Mouse (Mus musculus): ENCODE data around the gene Sf3a1.

The Sf3a1 gene

DNA sequence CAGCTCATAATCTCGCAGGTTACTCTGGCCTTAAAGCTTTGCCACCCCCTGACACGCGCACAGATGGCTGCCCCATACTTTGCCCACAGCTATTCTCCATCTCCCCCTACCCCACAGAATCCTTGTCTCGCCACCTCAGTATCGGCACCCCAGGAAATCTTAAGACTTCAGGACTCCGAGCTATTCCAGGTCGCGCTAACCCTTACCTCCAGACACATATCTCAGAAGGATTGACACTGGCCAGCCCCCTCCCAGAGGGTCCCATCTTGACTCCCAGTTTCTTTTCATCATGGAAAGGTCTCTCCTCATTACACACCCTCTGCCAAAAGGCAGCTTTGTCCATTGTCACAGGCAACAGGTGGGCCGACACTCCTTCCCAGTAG, 27.2 kb downstream of the Sf3a1 start:
- DNase-seq, result no peak

DNA sequence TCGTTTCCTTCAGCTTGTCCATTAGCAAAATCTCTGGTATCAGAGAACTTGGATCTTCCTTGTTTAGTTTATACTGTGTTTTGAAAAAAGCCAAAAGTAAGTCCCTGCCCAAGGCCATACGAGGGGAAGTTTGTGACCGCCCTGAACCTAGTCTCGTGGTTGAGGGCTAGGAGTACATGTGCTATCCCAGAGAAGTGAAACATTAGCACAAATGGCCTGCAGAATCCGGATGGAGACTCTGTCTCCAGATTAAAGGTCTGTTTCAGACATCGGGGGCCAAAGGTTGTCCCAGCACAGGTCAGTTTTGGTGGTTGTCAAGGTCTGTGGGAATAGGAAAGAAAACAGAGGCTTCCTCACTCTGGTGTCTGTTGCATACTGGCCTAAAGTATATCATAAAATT, 29.0 kb downstream of the Sf3a1 start:
- no peak for DNase-seq

DNA sequence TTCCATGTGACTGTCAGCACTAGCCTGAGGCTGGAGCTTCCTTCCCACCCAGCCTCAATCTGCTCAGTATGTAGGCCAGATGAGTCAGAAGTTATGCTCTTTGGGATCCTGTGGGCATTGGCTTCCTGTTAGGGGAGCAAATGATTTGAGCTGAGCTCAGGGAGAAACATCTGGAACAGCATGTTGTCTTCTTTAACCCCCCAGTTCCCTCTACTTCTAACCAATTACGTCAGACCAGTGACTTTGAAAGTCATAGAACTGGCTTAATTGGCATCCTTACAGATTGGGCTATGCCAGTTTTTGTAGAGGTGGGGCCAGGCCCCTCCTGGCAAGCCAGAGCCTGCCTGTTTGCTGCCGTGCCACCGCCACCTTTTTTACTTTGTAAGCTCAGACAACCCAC, 30.5 kb downstream of the Sf3a1 start:
- DNase-seq, result no peak

DNA sequence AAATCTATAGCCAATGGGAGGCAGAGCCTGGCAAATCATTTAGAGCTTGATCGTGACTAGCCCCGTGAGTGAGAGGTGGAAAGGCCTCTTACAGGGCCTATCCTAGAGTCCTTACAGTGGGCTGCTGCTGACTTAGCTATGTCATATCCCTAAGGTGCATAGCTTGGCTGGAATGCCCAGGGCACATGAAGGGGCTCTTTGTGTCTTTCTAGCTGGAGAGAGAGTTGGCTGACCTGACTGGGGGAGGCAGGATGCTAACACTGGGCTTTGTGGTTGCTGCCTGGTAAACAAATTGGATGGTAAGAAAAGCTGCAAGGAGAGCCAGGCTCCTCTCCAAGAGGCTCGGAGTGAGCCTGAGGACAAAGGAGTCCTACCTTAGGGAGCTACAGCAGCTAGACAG, 32.6 kb downstream of the Sf3a1 start:
- DNase-seq, result no peak

DNA sequence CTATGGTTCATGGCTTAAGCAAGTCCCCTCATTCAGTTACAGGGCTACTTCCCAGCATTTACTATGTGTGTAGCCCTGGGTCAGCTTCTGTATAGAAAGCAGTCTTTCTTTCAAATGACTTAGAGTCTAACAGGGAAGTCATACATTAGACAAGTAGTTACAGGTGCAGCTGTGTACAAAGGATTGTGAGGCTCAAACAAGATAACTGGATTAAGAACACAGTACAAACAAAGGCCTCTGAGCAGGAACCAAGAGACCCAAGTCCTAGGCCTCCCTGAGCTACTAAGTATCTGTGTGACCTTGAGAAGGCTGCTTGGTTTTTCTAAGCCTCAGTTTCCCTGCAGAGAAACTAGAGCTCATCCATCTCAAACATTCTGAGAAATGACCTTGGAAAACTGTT, 33.3 kb downstream of the Sf3a1 start:
- DNase-seq, result no peak

DNA sequence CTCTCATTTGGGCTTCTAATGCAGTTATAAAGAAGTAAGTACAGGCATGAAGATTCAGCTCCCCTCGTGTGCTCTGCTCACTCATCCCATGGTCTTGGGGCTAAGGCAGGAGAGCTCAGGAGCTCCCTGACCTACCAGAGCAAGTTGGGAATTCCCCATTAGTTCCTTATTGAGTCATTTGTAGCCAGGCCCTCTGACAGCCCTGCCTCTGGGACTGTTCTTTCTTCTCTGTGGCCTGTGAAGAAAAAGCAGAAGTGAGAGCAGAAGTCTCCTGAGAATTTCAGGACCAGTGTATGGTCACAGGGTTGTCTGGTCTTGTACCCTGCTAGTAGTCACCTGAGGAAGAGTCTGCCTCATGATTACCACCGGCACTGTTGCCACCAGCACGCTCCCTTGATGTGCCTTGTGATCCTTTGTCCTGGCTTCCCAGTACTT, 35.5 kb downstream of the Sf3a1 start:
- no peak for DNase-seq

DNA sequence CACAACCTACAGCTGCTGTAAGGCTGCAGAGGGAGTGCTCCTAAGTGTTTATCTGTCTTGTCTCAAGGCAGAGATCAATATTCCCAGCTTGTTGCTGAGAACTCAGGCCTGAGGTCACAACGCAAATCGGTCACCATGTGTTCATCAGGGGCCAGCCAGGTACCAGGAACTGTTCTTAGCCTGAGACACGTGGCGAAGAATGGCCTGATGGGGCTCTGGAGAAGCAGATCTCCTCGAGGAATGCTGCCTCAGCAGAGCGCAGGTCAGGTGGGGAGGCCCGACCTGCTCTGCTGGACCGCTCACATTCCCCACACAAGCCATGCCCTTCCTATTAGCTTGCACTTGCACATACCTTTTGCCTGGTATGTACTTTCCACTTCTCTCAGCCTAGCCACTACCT, 36.5 kb downstream of the Sf3a1 start:
- no peak for DNase-seq

DNA sequence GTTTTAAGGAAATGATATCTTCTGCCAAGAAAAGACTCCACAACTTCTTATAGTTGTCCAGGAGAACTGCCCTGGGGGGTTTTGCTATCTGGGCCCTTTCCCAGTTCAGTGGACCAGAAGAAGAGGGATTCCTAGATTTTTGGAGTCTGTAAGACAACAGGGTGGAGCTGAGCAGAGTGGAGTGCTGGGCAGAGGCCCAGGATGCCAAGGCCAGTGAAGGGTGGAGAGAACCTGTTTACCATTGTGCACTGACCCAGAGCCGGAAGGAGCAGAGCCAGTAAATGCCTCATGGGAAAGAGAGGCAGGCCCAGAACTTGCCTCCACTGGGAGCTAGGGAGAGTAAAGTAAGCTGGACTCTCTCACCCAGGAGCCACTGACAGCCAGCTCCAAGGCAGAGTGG, 37.5 kb downstream of the Sf3a1 start:
- DNase-seq, result no peak

DNA sequence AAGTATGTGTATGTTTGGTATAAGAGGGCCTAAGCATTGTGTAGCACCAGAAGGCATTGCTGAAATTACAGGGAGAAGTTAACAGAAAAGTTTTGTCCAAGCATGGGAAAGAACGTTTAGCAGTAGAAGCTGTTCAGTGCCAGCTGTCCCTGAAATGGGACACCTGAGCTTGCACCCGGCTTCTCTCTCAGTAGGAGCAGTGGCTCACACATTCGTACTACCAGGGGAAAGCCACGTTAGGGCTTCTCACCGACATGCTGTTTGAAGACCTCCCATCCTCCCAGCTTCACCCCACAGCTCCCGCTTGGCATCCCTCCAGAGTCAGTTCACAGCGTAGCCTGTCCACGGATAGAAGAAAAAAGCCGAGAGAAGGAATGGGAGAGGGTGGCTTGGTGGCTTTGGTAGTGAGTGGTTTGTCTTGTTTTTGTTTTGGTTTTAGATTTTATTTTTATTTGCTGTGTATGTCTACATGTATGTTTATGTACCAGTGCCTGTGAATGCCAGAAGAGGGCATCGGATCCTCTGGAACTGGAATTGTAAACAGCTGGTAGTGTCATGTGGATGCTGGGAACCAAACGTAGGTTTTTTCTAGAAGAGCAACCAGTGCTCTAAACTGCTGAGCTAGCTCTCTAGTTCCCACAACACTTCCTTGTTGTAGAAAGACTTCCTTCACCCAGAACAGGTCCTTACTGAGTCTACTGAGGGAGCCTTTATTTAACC, 42.0 kb downstream of the Sf3a1 start:
- no peak for DNase-seq

DNA sequence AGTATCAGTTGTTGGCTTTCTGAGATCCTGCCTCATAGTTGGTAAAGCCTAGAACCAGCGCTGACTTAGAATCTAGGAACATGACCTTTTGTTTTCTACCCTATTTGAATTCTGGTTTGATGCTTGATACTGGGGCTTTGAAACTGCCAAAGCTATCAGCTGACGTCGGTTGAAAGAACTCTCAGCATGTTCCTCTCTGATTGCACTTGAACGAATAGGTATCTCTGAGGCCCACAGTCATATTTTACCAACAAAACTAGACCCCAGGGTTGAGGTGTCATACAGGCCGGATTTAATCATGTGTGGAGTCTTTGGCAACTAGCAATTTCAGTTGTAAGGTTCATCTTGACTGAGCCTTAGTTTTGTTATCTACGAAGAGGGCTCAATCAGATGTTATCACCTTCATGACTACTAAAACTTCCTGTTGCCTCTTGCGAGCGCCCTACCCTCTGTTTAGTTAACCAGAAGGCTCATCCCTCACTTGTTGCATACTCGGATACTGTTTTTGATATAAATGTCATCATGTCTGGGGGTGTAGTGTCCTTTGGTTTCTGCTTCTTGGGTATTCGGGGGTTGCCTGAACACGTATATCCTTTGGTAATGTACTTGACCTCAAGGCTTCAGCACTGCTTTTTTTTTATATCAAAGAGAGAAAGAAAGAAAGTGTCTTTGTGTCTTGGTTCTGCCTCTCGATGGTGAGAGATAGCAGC, 43.0 kb downstream of the Sf3a1 start:
- DNase-seq, result no peak

DNA sequence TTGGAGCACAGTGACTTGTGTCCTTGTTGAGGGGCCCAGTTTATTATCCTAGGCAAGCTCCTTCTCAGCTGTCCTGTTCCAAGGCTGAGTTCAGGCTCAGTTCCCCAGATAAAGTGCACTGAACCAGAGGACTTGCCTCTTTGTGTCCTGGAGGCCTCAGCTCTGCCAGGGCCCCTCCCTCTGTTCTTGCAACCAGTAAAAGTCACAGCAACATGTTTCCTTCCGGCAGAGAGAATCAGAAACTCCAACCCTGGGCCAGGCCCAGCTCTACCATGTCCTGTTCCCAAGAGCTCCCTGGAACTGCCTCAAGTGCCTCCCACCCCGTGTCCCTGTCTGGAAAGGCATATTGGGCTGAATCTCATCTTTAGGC, 43.5 kb downstream of the Sf3a1 start:
- no peak for DNase-seq

DNA sequence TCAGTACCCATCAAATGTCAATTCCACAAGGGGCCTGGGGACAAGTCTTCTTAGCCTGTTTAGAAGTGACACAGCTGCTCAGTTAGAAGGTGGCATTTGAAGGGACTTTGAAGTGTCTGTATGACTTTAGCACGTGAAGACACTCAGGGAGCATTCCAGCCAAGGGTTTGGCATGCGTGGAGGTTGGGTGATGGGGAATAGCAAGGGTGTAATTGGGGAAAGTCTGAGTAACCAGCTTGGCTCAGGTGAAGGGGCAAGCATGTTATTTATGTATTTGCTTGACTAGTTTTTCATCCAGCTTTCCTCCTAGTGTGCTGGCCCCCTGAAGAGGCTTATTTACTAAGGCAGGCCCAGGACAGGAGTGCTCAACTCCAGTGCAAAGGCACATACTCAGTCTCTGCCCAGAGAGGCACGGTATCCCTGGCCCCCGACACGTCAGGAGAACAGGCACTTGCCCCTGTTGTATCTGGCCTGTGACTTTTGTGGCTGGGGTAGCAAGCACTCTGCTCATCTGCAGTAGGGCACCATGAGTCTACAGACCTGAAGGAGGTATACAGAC, 45.0 kb downstream of the Sf3a1 start:
- DNase-seq, result no peak

DNA sequence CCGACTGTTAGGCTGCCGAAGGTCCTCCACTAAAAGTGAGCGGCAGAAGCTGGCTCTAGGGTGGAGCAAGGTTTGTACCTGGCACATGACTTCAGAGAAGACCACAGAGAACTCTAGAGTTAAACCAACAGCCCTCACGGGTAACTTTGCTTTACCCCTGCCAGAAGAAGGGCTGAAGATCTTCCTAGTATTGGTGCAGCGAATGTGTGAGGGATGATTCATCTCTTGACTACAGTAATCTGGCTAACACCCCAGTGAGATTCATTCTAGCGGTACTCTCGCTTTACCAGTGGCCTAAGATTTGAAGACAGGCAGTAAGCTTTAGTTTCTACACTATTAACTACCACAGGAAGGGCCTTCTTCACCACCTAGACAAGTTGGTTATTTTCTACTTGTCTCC, 45.8 kb downstream of the Sf3a1 start:
- no peak for DNase-seq

DNA sequence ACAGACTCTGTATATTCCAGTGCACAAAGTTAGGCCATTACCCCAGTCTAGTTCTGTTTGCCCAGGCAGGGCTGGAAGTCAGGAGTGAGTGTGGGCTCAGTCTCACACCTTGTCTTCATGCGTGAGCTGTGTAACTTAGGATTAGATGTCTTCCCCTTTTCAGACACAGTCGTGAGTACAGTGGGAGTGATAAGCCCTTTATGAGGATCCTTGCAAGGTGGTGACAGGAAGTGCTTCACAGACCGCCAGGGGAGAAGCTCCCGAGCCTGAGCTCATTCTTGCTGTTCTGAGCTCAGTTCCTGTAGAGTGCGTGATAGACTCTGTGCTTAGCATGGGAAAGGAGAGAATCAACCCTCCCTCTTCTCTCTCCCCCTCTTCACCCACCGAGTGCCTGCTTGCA, 46.4 kb downstream of the Sf3a1 start:
- no peak for DNase-seq

DNA sequence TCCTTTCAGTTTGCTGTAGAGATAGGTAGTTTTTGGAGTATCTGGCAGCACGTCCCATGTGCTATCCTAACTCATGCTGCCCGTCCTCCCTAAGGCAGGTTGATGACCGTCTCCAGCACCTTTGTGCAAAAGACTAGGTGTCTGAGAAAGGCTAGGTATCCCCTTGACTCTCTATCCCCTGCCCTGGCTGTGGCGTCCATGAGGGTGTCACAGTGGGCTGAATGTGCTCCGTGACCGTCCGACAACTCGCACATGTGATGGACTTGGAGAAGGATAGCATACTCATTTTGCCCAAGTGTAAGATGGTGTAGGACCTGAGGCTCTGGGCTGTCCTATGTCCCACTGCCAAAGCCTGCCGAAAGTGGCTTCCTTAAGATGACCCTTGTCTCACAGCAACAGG, 47.5 kb downstream of the Sf3a1 start:
- DNase-seq, result no peak

DNA sequence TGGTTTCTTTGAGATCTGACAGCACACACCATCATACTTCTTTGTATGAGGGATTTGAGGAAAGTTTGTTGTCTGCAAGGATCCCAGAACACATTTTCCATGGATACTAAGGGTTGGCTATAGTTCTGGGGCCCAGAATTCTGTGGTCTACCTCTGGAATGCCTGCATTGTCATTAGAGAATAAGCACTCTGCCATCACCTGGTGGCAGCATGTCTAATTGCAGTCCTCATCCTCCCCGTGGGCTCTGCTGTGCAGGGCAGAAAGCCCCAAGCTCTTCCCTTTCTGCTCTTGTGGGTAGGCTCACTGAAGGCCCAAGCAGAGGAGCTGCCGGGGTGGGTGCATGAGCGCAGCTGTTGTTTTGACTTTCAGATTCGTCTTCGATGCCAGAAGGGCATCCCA, 49.4 kb downstream of the Sf3a1 start:
- DNase-seq, result no peak

DNA sequence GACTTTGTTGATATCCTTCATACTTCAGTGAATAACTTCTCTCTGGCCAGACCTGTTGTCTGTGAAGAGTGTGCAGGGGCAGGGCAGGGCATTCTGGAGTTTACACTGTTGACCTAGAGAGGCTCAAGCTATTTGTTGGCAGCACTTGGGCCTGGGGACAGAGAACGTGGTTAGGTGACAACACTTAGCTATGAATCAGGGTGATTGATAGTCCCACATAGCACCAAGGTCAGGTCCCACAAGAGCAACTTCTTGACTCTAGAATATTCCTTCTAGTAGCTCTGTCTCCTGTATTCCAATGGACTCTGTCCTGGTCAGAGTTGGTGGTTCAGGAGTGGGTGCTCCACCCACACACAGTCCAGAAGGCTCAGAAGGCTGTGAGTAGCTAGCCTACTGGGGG, 50.6 kb downstream of the Sf3a1 start:
- DNase-seq, result no peak

DNA sequence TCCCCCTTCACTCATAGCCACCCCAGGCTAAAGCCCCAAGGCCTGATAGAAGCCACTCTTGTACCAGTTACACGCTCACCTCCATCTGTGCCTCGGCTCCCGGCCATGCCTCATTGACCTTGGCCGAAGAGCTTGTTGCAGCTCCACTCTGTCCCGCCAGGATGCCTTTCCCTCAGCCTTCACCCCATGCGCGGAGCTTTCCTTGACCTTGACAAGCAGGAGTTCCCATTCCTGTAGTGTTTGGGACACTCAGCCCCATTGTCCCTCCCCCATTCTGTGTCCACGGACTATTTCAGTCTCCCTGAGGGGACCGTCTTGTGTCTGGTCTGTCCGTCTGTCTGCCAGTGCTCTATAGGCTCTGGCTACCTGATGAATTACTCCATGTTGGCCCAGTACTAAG, 53.0 kb downstream of the Sf3a1 start:
- DNase-seq, result no peak

DNA sequence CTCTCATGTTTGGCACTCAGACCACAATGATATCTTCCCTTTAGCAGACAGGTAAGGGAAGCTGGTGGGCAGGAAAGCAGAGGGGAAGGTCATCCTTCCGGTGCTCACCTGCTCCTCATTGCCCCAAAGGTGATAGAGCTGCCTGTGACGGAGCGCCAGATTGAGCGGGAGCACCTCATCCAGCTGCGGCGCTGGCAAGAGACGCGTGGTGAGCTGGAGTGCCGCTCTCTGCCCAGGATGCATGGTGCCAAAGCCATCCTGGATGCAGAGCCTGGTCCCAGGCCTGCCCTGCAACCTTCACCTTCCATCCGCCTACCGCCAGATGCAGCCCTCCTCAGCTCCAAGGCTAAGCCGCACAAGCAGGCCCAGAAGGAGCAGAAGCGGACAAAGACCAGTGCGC, 54.4 kb downstream of the Sf3a1 start:
- DNase-seq, result no peak

DNA sequence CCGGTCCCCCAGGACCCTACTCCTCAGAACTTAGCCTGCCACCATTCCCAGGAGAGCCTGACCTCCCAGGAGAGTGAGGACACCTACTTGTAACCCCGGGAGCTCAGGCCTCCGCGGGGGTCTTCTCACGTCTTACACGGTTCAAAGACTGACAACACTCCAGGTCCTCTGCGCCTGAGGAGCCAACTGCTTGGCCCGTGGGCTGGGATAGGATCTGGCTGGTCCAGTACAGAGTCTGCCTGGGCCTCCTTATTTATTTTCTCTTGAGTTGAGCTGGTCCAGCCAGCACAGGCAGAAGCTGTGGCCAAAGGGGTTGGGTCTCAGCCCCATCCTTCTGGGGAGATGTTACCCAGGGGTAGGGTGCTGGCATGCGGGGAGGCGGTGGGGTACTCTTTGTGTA, 54.9 kb downstream of the Sf3a1 start:
- DNase-seq, result no peak

DNA sequence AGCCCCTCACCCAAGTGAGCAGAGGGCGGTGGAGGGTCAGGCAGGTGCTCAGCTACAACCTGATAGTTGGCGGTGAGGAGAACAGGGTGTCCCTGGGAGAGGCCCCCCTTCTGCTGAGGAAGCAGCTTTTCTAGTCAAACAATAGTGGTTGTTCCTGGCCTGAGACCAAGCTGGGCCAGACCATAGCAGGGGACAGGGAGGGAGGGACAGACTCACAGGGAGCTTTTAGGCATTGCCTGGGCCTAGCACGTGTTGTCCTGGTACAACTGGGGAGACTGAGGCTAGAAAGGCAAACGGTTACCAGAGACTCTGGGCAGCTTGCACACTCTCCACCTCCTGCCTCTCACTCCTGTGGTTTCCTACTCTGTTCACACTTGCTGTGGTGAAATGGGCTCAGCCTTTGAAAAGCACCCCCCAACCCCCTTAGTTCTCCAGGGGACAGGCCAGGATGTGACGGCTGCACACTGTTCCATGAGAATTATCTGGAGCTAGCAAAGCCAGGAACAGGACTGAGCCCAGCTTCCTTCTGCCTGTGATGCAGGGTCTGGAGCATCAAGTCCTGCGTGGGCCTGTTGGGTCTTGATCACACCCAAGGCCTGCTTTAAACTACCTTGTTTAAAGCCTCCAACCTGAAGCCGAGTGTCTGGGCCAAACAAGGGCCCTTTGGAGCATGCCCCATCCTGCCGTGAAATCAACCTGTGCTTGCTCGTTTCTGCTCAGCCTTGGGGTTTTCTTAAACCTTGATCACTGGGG, 56.3 kb downstream of the Sf3a1 start:
- DNase-seq, result no peak

DNA sequence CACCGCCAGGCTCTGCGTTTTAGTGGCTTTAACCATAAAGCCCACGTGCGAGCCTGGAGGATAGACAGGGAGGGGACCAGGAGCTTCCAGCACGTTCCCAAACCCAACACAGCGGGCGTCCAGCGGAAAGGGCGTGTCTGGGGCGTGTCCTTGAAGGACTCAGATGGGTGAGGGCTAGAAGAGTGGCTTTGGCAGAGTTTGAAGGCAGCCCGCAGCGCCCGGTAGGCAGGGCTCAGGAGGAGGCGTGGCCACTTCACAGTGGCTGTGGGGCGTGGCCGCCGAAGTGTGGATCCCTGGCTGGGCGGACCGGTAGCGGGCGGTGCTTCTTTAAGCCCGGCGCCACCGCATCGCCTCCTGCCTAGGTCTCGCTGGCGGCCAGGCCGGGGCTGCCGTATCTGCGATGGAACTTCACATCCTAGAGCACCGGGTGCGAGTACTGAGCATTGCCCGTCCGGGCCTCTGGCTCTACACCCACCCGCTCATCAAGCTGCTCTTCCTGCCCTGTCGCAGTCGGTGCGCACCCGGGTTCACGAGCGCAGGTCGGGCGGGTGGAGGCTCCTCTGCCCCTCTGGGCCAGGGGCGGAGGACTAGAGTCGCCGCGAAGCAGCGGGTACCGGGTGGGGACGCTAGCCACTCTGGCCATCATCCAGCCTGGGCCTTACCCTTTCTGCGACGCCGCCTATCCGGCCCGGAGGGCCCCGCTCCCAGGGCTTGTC, 57.9 kb downstream of the Sf3a1 start, which contains the start of gene Castor1:
TSS of gene Castor1 (plus strand) at position 312 of the 716 bp plus-strand sequence.
- peak; percentile 98 for DNase-seq

DNA sequence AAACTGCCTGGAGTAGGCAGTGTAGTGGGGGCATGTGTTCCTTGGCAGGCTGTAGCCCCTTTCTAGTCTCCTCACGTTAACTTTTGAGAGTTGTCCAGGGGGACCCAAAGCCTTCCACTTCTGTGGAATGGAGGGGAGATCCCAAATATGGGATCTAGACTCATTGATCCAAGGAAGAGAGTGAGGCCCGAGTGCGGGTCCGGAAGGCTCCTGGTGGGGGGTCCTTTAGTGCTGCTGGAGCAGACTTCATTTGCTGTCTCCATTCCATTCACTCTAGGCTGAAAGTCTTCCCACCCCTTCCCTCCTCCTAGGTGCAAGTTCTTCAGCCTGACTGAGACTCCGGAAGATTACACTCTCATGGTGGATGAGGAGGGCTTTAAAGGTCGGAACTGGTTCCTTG, 58.5 kb downstream of the Sf3a1 start:
- no peak for DNase-seq
